In the genomic region with DNA sequence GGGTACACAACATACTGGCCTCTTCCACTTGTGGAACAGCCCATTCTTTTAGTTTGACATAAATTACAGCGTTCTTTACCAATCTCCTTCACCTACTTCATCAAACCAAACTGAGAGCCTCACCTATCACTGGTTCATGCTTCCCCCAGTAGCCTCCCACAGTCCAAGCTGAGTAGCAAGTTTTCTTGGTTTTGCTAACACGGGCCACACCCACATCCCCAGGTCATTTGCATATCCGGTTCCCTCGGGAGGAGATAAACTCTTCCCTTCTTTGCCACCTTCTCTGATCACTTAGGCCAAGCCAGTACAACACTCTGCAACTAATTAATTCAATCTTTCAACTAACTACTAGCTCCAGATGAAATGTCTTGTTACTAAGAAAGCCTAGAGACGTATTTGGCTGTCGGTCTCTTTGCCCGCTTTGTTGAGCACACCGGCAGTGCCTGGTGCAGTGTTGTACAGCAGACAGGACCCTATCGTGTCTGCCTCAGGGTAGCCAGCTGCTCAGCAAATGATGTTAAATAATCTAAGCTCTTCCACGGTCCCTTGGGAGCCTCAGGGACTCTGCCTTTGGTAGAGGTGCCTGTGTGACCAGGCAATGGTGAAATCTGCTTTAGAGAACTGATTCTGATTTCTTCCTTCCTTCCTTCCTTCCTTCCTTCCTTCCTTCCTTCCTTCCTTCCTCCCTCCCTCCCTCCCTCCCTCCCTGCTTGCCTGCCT, we compare ENCODE assay signal across 15 mouse cellular contexts. TPM values are rescaled to one million over a fixed set of nuclear protein-coding genes. Genes with fewer than 3 reads are reported as not detected.
DNase-seq lines count a peak whose midpoint lies in the region; ATAC-seq and TF ChIP-seq lines count a peak whose summit lies in the region.
"Had no signal": no experiment of that assay in that cellular context is flagged by ENCODE, and none has a peak within 500 bp of the region (broad histone marks: within the 10 kb centered on the region; RNA-seq: fewer than 3 reads in every experiment).

No protein-coding gene starts in this region.

- TF ChIP-seq EP300 in ES-Bruce4 (IDR thresholded peaks at IDR 0.05; ENCODE audit: insufficient read depth, low read depth, low read length) = 0 out of 2 replicates have a peak, but pooled peaks have one; percentile 14

- ATAC-seq in heart, embryonic 11.5 days (replicated peaks; ENCODE audit: insufficient number of reproducible peaks, low FRiP score, low TSS enrichment) = no peak
- no peak for ATAC-seq in kidney, embryonic 16.5 days (ENCODE audit: low FRiP score, low TSS enrichment)
- no peak for ATAC-seq in embryonic facial prominence, embryonic 13.5 days (ENCODE audit: insufficient number of reproducible peaks, insufficient read depth, low FRiP score, low TSS enrichment, low read depth)
- no peak for ATAC-seq in CD4-positive, CD25-positive, alpha-beta regulatory T cell, adult 4 months
- ATAC-seq: forebrain, embryonic 15.5 days had no signal

- DNase-seq in heart, adult 8-10 months (ENCODE audit: low spot score) = no peak
- no peak for DNase-seq in kidney, postnatal 10 days
- no peak for DNase-seq in frontal cortex, adult 2 months (ENCODE audit: extremely low spot score in 1 of 2, low spot score in 1 of 2)
- DNase-seq: adrenal gland, postnatal 25 days; B cell, adult 2 months; cerebellum, adult 11-12 months; kidney, postnatal 14 days had no signal

- H3K9me3 ChIP-seq in heart, embryonic 11.5 days (replicated peaks; ENCODE audit: control insufficient read depth, low read length) = no peaks in the 10 kb centered on the region
- no peaks in the 10 kb centered on the region for H3K9me3 ChIP-seq in kidney, embryonic 16.5 days (ENCODE audit: low read length)
- no peaks in the 10 kb centered on the region for H3K9me3 ChIP-seq in ES-Bruce4 (replicated peaks; ENCODE audit: control insufficient read depth, insufficient read depth, low read length, poor library complexity, severe bottlenecking)
- no peaks in the 10 kb centered on the region for H3K9me3 ChIP-seq in embryonic facial prominence, embryonic 13.5 days
- H3K9me3 ChIP-seq: forebrain, embryonic 15.5 days had no signal

- no peaks in the 10 kb centered on the region for H3K36me3 ChIP-seq in heart, embryonic 11.5 days (ENCODE audit: control insufficient read depth, insufficient read depth, low read length)
- no peaks in the 10 kb centered on the region for H3K36me3 ChIP-seq in kidney, embryonic 16.5 days (ENCODE audit: insufficient read depth, low read length)
- H3K36me3 ChIP-seq in ES-Bruce4 (ENCODE audit: control insufficient read depth, insufficient read depth, low read length, poor library complexity, severe bottlenecking) = no peaks in the 10 kb centered on the region
- H3K36me3 ChIP-seq in embryonic facial prominence, embryonic 13.5 days = no peaks in the 10 kb centered on the region

- H3K4me1 ChIP-seq in heart, embryonic 11.5 days (ENCODE audit: control insufficient read depth, insufficient read depth, low read length) = no peaks in the 10 kb centered on the region
- H3K4me1 ChIP-seq in kidney, embryonic 16.5 days (ENCODE audit: insufficient read depth, low read length) = peaks cover 4% of the 10 kb centered on the region
- H3K4me1 ChIP-seq in ES-Bruce4 (ENCODE audit: control insufficient read depth, insufficient read depth, low read length) = peaks cover 3% of the 10 kb centered on the region
- 0 out of 2 replicates have a peak, but pooled peaks cover 4% of the 10 kb centered on the region for H3K4me1 ChIP-seq in embryonic facial prominence, embryonic 13.5 days

- peak overlapping the region; percentile 48 for H3K4me2 ChIP-seq in heart, embryonic 11.5 days
- peak overlapping the region; percentile 36; the same call in 1 of the 2 replicates for H3K4me2 ChIP-seq in kidney, embryonic 16.5 days (replicated peaks; ENCODE audit: low read depth, low read length)
- H3K4me2 ChIP-seq in embryonic facial prominence, embryonic 13.5 days = peak overlapping the region; percentile 5; the same call in 1 of the 2 replicates
- H3K4me2 ChIP-seq: forebrain, embryonic 15.5 days had no signal

- no peak for TF ChIP-seq POLR2A in ES-Bruce4 (IDR thresholded peaks at IDR 0.05; ENCODE audit: insufficient read depth, low read length)

- H3K27ac ChIP-seq in heart, embryonic 11.5 days (ENCODE audit: low read depth, low read length) = no peak overlapping the region
- no peak overlapping the region for H3K27ac ChIP-seq in kidney, embryonic 16.5 days (ENCODE audit: low read length)
- H3K27ac ChIP-seq in ES-Bruce4 (ENCODE audit: insufficient read depth, low read length) = no peak overlapping the region
- H3K27ac ChIP-seq in embryonic facial prominence, embryonic 13.5 days = no peak overlapping the region
- H3K27ac ChIP-seq: forebrain, embryonic 15.5 days; liver, embryonic 14.5 days had no signal

- peaks cover under 1% of the 10 kb centered on the region; the same call in 1 of the 2 replicates for H3K27me3 ChIP-seq in heart, embryonic 11.5 days (ENCODE audit: control insufficient read depth, insufficient read depth, low read length)
- H3K27me3 ChIP-seq in kidney, embryonic 16.5 days (ENCODE audit: insufficient read depth, low read length) = no peaks in the 10 kb centered on the region
- no peaks in the 10 kb centered on the region for H3K27me3 ChIP-seq in ES-Bruce4 (ENCODE audit: control insufficient read depth, insufficient read depth, low read length, poor library complexity, severe bottlenecking)
- no peaks in the 10 kb centered on the region for H3K27me3 ChIP-seq in embryonic facial prominence, embryonic 13.5 days
- H3K27me3 ChIP-seq: forebrain, embryonic 15.5 days had no signal

- 21% methylated on average over 10 of the region's 10 CpGs for WGBS in heart, embryonic 11.5 days (ENCODE audit: insufficient replicate concordance)
- WGBS in kidney, embryonic 16.5 days = 37% methylated on average over 10 of the region's 10 CpGs
- WGBS in embryonic facial prominence, embryonic 13.5 days = 21% methylated on average over 10 of the region's 10 CpGs

- TF ChIP-seq CTCF in ES-Bruce4 (IDR thresholded peaks at IDR 0.05; ENCODE audit: low read depth, low read length) = no peak

- H3K9ac ChIP-seq in heart, embryonic 11.5 days (ENCODE audit: low read depth, low read length) = no peak overlapping the region
- H3K9ac ChIP-seq in kidney, embryonic 16.5 days (replicated peaks; ENCODE audit: low read length) = no peak overlapping the region
- H3K9ac ChIP-seq in ES-Bruce4 (ENCODE audit: low read depth, poor library complexity, severe bottlenecking) = no peak overlapping the region
- no peak overlapping the region for H3K9ac ChIP-seq in embryonic facial prominence, embryonic 13.5 days
- H3K9ac ChIP-seq: forebrain, embryonic 15.5 days; liver, embryonic 14.5 days had no signal

- no peak overlapping the region for H3K4me3 ChIP-seq in heart, embryonic 11.5 days (ENCODE audit: low read depth, low read length)
- peak overlapping the region; percentile 32 for H3K4me3 ChIP-seq in kidney, embryonic 16.5 days (ENCODE audit: low read length)
- no peak overlapping the region for H3K4me3 ChIP-seq in ES-Bruce4 (ENCODE audit: low read depth, low read length)
- H3K4me3 ChIP-seq in embryonic facial prominence, embryonic 13.5 days = no peak overlapping the region
- H3K4me3 ChIP-seq: forebrain, embryonic 15.5 days; megakaryocyte, embryonic 14.5 days had no signal

RNA-seq across cellular contexts. Expression of gene Hspb8, which starts 34.3 kb away (rescaled TPM):
- 34.9 and 35.3 TPM in 2 replicates for polyA plus RNA-seq in heart, embryonic 11.5 days (2014; fragmentation: Nextera tagmentation; extraction: Ambion mirVana)
- 100 to 1,000 TPM; 427 to 604 (median 541) TPM for total RNA-seq in heart, adult 8-10 months (2022)
- polyA plus RNA-seq in kidney, embryonic 16.5 days (2015; fragmentation: Nextera tagmentation; extraction: Ambion mirVana) = 5.7 and 6.6 TPM in 2 replicates
- polyA plus RNA-seq in ES-Bruce4 (2011; ENCODE audit: insufficient read depth, insufficient read length, low read depth, missing spikeins) = 64.0 and 68.1 TPM in 2 replicates
- 8.4 and 11.0 TPM in 2 replicates for polyA plus RNA-seq in embryonic facial prominence, embryonic 13.5 days (2015; fragmentation: Nextera tagmentation; extraction: Ambion mirVana)
- not detected for polyA plus RNA-seq in CD4-positive, CD25-positive, alpha-beta regulatory T cell, adult 4 months (2017; shearing (Covaris generic))
- polyA plus RNA-seq in frontal cortex, adult 2 months (2012; rRNA removed) = 13.6 and 15.0 TPM in 2 replicates
